Mouse (Mus musculus): Measurements from ENCODE around the gene Cirbp.

Gene Cirbp

DNA sequence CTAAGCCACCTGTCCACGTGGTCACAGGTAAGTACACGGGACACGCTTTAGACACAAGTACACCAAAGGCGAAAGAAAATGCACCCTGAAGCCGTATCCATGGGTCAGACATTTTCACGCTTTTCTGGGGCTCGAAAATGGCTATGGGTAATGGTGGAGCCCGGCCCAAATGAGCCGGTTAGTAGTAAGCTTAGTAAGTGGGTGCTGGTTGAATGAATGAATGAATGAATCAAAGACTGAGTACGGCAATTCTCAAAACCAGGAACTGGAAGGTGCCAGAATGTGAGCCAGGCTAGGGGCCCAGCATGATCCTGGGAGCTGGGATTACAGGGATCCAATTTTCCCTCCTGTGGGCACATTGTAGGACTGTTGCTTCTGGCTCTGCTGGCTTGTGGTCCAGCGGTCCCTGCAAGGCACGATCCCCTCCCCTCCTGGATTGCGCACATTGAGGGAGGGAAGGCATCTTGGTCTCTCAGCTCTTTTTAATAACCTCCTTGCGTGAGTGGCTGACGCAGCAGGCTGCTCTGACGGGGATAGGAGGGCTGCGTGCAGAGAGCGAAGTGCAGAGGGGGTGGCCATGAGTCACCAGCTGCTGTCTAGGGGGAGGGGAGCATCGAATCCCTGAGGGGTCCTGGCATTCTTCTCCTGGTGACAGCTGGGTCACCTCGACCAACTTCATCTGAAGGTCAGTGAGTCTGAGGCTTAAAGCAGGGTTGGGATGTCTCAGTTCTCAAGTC, at the start of gene Cirbp:
Gene Cirbp (plus strand): TSS at position 594 of the 737 bp plus-strand sequence.
- no peak for DNase-seq (ENCODE audit: low read depth, low spot score)

- DNase-seq (ENCODE audit: low read depth, low spot score): no peak
These were observed 49.2 kb upstream of the Cirbp start for GRCm38 (mm10) chr10:80116563-80116926.

- no peak for DNase-seq (ENCODE audit: low read depth, low spot score)
These were observed 48.7 kb upstream of the Cirbp start for GRCm38 (mm10) chr10:80116927-80117691.

DNA sequence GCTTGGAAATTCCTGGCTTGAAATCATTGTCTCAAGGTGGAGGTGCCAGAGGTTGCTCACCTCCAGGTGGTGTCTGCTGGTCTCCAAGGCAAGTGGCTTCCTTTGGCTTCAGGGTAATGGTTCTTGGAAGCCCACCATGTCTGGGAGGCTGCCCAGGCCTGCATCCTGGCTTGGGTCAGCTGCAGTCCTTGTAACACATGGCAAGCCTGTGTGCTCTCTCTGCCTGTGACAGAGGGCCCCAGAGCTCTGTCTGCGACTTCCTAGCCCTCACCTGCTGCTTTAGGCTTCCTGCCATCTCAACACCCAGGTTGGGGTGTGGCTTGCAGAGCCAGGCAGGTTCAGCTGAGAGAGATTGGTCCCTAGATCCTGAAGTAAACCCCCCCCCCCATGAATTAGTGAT, 48.0 kb upstream of the Cirbp start:
- no peak for DNase-seq (ENCODE audit: low read depth, low spot score)

DNA sequence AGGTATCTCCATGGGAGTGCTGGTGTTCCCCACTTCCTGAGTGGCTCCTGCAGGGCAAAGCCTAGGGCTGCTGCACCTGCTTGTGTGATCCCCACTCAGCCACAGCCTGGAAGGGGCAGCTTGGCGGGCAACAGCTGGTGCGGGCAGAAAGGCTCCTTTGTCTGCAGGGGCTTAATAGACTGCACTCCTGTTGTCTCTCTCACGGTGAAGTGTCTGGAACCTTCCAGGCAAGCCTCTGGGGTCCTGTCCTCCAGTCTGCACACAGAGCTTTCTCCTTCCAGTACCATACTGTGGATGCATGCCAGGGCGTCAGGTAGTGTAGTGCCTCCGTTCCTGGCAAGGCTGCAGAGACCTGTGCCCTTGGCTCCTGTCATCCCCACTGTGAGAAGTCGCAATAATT, 47.2 kb upstream of the Cirbp start:
- DNase-seq (ENCODE audit: low read depth, low spot score): no peak

DNA sequence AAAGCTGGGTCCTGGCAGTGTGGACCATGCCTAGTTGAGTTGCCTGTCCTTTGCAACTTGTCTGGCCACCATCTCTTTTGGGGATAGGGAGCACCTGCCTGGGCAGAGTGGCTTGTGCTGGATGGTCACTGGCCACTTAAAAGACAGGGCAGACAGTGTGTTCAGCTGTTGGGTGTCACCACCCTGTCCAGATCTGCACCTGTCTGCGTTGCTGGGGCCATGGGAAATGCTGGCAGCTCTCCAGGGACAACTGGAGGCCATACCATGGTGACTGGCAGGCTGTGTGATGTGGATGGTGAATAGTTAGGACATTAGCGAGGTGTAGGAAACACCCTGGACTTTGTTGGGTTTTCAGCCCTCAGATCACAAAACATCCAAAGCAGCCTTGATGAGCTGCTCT, 45.6 kb upstream of the Cirbp start:
- DNase-seq (ENCODE audit: low read depth, low spot score): no peak

DNA sequence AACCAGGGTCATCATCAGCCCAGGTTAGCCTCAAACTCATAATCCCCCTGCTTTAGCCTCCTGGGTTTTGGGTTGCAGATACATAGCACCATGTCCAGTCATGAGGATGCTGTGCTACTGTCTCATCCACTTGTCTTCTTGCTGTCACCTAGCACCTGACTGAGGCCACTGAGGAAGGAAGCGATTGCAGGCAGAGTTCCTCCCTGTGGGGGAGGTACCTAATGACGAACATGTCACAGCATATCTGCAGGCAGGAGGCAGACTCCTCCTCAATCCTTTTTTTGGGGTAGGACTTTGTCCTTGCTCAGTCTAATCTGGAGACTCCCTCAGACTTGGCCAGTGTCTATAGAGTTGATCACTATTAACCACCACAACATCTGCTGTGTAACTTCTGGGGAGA, 44.1 kb upstream of the Cirbp start:
- DNase-seq (ENCODE audit: low read depth, low spot score): no peak

GRCm38 (mm10) chr10:80123932-80124562, 41.7 kb upstream of the Cirbp start:
- no peak for DNase-seq (ENCODE audit: low read depth, low spot score)

DNA sequence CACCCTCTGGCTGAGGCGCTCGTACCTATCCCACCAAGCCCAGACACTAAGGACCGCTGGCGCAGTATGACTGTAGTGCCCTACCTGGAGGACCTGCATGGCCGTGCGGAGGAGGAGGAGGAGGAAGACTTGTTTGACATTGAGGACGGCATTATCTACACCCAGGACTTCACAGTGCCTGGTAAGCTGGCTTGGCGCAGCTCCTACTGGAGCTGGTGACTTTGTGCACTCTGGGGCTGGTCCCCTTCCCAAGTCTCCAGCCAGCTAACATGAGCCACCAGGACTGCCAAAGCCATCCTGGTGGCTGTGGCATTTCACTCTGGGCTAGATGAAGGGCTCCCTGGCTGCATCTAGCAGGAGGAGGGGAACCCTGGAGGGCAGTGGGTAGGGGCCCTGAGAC, 37.9 kb upstream of the Cirbp start:
- no peak for DNase-seq (ENCODE audit: low read depth, low spot score)

- no peak for DNase-seq (ENCODE audit: low read depth, low spot score)
These were observed 35.9 kb upstream of the Cirbp start for GRCm38 (mm10) chr10:80129846-80130245.

DNA sequence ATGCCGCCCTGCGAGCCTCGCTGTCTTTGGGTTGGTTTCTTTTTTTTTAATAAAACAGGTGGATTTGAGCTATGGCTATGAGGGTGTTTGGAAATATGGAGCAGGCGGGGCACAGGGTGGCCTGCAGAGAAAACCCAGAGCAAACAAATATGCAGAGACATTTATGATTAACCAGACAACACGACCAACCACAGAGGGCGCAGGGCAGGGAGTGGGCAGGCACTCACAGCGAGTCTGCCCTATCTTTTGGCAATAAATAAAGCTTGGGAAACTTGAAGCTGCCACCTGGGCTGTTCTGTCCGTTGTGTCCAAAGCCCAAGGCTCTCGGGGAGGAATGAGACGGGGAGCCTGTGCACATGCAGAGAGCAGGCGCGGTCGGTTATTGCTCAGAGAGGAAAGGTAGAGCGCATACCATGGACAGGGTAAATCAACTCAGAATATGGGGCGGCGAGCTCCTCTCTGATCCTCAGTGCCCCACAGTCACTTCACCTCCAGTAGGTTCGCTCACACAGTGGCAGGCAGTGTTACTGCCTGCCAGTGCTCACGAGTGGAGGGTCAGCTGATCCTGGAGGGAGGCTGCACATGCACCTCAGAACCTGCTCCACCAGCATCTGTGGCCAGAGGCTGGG, 35.3 kb upstream of the Cirbp start:
- DNase-seq (ENCODE audit: low read depth, low spot score): no peak

- no peak for DNase-seq (ENCODE audit: low read depth, low spot score)
These were observed 34.4 kb upstream of the Cirbp start for GRCm38 (mm10) chr10:80131316-80131951.

- no peak for DNase-seq (ENCODE audit: low read depth, low spot score)
These were observed 33.8 kb upstream of the Cirbp start for GRCm38 (mm10) chr10:80131952-80132350.

- DNase-seq (ENCODE audit: low read depth, low spot score): no peak
These were observed 32.4 kb upstream of the Cirbp start for GRCm38 (mm10) chr10:80133226-80133849.

DNA sequence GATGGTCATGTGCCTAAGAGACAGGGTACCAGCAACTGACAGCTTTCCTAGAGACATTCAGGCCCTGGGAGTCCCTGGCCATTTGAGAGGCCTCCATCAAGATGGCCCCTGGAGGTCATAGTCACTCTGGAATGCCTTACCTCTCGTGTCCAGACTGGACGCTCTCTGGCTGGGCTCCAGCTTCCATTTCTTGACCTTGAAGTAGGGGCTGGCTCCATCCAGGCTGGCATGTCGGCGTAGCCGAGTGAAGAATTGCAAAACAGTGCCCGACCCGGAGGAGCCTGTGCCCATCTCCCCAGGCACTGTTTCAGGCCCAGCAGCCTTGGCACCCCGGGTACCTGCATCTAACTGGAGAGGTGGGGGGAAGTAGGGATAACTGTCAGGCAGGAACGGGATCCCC, 31.4 kb upstream of the Cirbp start:
- DNase-seq (ENCODE audit: low read depth, low spot score): no peak

DNA sequence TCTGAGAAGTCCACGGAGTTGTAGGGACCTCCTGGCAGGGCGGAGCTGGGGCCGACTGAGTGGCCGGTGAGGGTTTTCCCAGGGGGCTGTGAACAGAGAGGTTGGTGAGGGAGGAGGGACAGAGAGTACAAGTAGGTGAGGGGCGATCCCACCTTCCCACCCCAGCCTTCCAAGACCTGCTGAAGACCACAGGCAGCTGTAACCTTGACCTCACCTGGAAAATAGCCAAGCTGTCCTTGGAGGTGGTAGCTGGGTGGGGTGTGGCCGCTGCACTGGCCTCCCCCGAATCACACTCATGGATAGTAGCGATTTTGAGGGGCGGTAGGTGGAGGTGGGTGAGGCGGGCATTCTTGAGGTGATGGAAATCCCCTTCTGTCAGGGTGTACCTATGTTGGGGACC, 30.6 kb upstream of the Cirbp start:
- DNase-seq (ENCODE audit: low read depth, low spot score): no peak

GRCm38 (mm10) chr10:80135641-80136040, 30.1 kb upstream of the Cirbp start:
- DNase-seq (ENCODE audit: low read depth, low spot score): no peak

DNA sequence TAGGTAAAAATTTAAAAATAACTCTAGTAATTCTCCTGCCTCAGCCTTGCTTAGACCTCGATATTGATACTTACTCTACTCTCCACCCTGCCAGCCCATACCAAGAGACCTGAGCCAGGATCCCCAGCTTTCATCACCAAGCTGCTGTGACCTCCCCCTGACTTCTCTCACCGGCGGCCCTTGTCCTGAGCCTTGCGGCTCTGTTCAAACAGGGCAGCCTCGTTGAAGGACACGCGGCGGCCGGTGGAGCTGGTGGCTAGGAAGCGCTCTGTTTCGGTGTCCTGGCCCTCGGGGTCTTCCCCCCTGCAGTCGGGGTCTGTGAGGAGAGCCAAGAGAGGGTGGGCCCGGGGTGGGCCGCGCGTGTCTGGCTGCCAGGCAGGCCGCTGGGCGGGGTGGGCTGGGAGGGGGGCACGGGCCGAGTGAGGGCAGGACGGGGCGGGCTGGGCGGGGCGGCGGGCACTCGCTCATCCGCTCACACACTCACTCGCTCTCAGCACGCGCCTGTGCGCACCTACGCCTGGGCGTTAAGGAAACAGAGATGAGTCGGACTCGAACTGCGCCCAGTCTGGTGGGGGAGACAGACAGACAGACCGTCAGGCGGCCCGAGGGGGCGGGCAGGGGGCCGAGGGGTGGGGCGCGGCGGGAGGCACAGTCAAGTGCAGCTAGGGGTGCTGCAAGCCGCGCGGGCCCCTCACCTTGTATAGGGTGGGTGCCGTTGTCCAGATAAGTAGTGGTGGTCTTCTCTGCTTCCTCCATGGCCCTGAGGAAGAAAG, 29.4 kb upstream of the Cirbp start:
- no peak for DNase-seq (ENCODE audit: low read depth, low spot score)

GRCm38 (mm10) chr10:80136952-80137625, 28.7 kb upstream of the Cirbp start:
- no peak for DNase-seq (ENCODE audit: low read depth, low spot score)
